Mouse (Mus musculus): ENCODE measurements around the gene Med15. TPM values are rescaled to one million over a fixed set of nuclear protein-coding genes. Genes with fewer than 3 reads are reported as not detected.
"Not testable (repeated sequence)": the region's sequence is repeated elsewhere in the genome, so short reads cannot be mapped to it uniquely, and the experiment has no call there.

The Med15 gene
- polyA plus RNA-seq, 2 experiments from 2014 or later, result 67.1 to 128 TPM

GRCm38 (mm10) chr16:17614740-17615139 is 118.0 kb downstream of the Med15 start:
- ATAC-seq, result not testable (repeated sequence)

DNA sequence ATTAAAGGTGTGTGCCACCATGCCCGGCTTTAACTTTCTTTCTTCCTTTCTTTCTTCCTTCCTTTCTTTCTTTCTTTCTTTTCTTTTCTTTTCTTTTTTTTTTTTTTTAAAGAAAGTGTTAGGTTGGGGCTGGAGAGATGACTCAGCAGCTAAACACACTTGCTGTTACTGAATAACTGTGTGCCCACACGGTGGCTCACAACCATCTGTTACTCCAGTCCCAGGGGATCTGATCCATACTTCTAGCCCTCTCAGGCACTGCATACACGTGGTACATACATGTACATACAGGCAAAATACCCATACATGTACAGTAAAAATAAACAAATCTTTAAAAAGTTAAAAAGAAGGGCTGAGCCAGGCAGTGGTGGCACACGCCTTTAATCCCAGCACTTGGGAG is 121.3 kb downstream of the Med15 start:
- ATAC-seq, result no peak

DNA sequence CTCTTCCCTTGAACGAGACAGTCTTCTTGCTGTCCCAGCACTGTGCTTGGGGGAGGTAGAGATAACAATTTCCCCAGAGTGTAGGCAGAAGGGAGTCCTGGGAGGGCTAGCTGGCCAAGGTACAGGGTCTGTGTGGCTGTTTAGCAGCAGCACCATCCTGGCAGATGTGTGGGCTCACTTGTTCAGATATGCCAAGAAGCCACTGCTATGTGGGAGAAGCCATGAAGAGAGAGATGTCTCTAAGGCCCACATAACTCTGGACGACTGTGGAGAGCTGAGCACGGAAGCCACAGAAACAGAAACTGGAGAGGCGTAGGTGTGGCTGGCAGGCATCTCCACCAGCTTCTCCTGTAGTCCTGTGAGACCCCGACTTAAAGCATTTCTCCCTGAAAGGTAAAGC is 127.0 kb downstream of the Med15 start:
- ATAC-seq, result no peak

DNA sequence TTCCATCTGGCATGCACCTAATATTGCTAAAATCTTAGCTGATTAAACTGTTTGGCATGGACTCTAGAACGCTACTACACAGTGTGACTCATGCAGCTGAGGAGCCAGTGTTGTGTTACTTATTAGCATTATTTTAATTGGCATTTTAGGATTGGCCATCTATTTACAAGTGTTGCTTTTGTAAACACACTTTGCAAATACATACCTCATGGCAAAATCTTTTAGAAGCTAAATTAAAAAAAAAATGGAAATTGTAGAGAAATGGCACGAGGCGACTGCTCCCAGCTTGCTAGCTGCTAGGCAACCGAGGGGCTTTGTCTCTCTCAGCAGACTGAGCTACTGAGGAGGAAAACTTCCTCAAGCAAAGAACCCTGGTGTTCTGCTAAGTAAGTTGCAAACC is 127.8 kb downstream of the Med15 start:
- ATAC-seq, result no peak

Other genes starting within 250 kb of the Med15 start
- gene Aifm3, start 243.3 kb downstream of the Med15 start, polyA plus RNA-seq (2017; shearing (Covaris generic)), result under 1 TPM in 1 of 2 experiments, not detected in 1; 0.27 TPM
- 10 to 100 TPM; 53.9 to 68.8 TPM for gene Lztr1, start 224.2 kb downstream of the Med15 start, polyA plus RNA-seq (2017; shearing (Covaris generic))
- gene Thap7, start 201.8 kb downstream of the Med15 start, polyA plus RNA-seq (2017; shearing (Covaris generic)), result 10 to 100 TPM; 66.1 to 98.7 TPM
- gene Lrrc74b, start 171.6 kb downstream of the Med15 start, polyA plus RNA-seq (2017; shearing (Covaris generic)), result not detected
- gene P2rx6, start 171.0 kb downstream of the Med15 start, polyA plus RNA-seq (2017; shearing (Covaris generic)), result not detected
- gene Slc7a4, start 149.7 kb downstream of the Med15 start, polyA plus RNA-seq (2017; shearing (Covaris generic)), result 1 to 10 TPM; 2.3 to 4.3 TPM
- gene Smpd4, start 113.5 kb downstream of the Med15 start, polyA plus RNA-seq (2017; shearing (Covaris generic)), result 10 to 100 TPM; 13.3 to 34.7 TPM
- gene Ccdc74a, start 86.4 kb downstream of the Med15 start, polyA plus RNA-seq (2017; shearing (Covaris generic)), result 1 to 10 TPM in 1 of 2 experiments, under 1 TPM in 1; 0.52 to 1.2 TPM
- 10 to 100 TPM; 15.6 to 30.9 TPM for gene Klhl22, start 26.7 kb upstream of the Med15 start, polyA plus RNA-seq (2017; shearing (Covaris generic))
- not detected for gene Scarf2, start 64.4 kb upstream of the Med15 start, polyA plus RNA-seq (2017; shearing (Covaris generic))
- gene B830017H08Rik, start 100.2 kb upstream of the Med15 start, polyA plus RNA-seq (2017; shearing (Covaris generic)), result not detected
- gene Car15, start 105.5 kb upstream of the Med15 start, polyA plus RNA-seq (2017; shearing (Covaris generic)), result 1 to 10 TPM; 4.1 to 5.2 TPM
- gene Gm20518, start 158.8 kb upstream of the Med15 start, polyA plus RNA-seq (2017; shearing (Covaris generic)), result under 1 TPM; 0.28 to 0.38 TPM
- not detected for gene Tssk1, start 161.3 kb upstream of the Med15 start, polyA plus RNA-seq (2017; shearing (Covaris generic))
- gene Dgcr2, start 165.7 kb upstream of the Med15 start, polyA plus RNA-seq (2017; shearing (Covaris generic)), result 10 to 100 TPM; 20.2 to 28.9 TPM
- gene Tssk2, start 165.7 kb upstream of the Med15 start, polyA plus RNA-seq (2017; shearing (Covaris generic)), result not detected
- 10 to 100 TPM; 32.7 to 53.9 TPM for gene Ess2, start 178.5 kb upstream of the Med15 start, polyA plus RNA-seq (2017; shearing (Covaris generic))
- not detected for gene Gsc2, start 182.2 kb upstream of the Med15 start, polyA plus RNA-seq (2017; shearing (Covaris generic))
- gene Slc25a1, start 195.3 kb upstream of the Med15 start, polyA plus RNA-seq (2017; shearing (Covaris generic)), result 1 to 10 TPM; 7.9 to 9.5 TPM
- gene Vpreb2, start 247.5 kb upstream of the Med15 start, polyA plus RNA-seq (2017; shearing (Covaris generic)), result not detected

Data from CD4-positive, CD25-positive, alpha-beta regulatory T cell, adult 4 months (primary cell).